Mouse (Mus musculus): ENCODE results near the gene Ccl25.

- TF ChIP-seq POLR2A (IDR thresholded peaks at IDR 0.05; ENCODE audit: insufficient read depth, low read depth, low read length): no peak
- TF ChIP-seq CTCF (IDR thresholded peaks at IDR 0.05; ENCODE audit: insufficient read depth, low read depth, low read length): no peak
Measured at GRCm38 (mm10) chr8:4297822-4298221, 27.2 kb upstream of the Ccl25 start.
